Mouse (Mus musculus): ENCODE measurements around the gene Trmt2b.

DNA sequence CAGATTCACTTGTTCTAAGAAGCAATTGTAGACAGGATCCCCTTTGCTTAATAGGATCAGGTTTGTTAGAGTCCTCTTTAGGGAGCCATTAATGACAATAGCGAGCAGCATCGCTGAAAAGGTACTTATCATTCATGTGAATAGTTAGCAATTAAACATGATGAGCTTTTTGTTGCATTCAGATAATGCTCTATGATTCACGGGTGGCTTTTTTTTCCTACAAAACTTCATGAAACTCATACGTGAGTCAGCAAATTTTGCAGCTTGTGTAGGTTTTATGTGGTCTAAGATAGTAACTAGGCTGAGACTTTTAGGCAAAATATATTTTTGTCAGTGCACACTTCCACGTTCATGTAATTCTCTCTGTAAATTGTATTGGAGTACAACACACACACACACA is 23.4 kb upstream of the Trmt2b start:
- TF ChIP-seq CTCF (conservative IDR thresholded peaks at IDR 0.05 in 1 of 2, IDR thresholded peaks at IDR 0.05 in 1 of 2; ENCODE audit: low read depth in 2 of 2, low read length in 2 of 2) (no peak), MAFK (IDR thresholded peaks at IDR 0.05; ENCODE audit: insufficient replicate concordance, low read length) (no peak), E2F4 (IDR thresholded peaks at IDR 0.05; ENCODE audit: insufficient replicate concordance, low read depth, low read length) (no peak), IRF4 (IDR thresholded peaks at IDR 0.05; ENCODE audit: low read depth, low read length) (no peak), NELFE (IDR thresholded peaks at IDR 0.05; ENCODE audit: low read depth, low read length) (no peak), USF2 (conservative IDR thresholded peaks at IDR 0.05; ENCODE audit: low read depth, low read length) (no peak), KAT2A (IDR thresholded peaks at IDR 0.05; ENCODE audit: insufficient replicate concordance, low read length) (no peak), POLR2A (IDR thresholded peaks at IDR 0.05; ENCODE audit: low read depth, low read length) (no peak), SMC3 (IDR thresholded peaks at IDR 0.05; ENCODE audit: low read depth, low read length) (no peak), MEF2A (IDR thresholded peaks at IDR 0.05; ENCODE audit: borderline replicate concordance, low read depth, low read length) (no peak), PAX5 (IDR thresholded peaks at IDR 0.05; ENCODE audit: low read length) (no peak), ETS1 (conservative IDR thresholded peaks at IDR 0.05; ENCODE audit: low read depth, low read length) (no peak), HCFC1 (IDR thresholded peaks at IDR 0.05; ENCODE audit: low read depth, low read length) (no peak), RAD21 (IDR thresholded peaks at IDR 0.05; ENCODE audit: low read depth, low read length) (no peak)

Measured in CH12.LX (cell line).